ENCODE assay signal across 21 mouse cellular contexts in genomic region chr12:33005858-33006257, GRCm38 (mm10). TPM values are rescaled to one million over a fixed set of nuclear protein-coding genes. Genes with fewer than 3 reads are reported as not detected.
DNase-seq lines count a peak whose midpoint lies in the region; ATAC-seq and TF ChIP-seq lines count a peak whose summit lies in the region.
"Had no signal": no experiment of that assay in that cellular context is flagged by ENCODE, and none has a peak within 500 bp of the region (broad histone marks: within the 10 kb centered on the region; RNA-seq: fewer than 3 reads in every experiment).

No protein-coding gene starts in this region.

- no peak overlapping the region for H3K4me3 ChIP-seq in stomach, embryonic 16.5 days (replicated peaks; ENCODE audit: low read length)
- no peak overlapping the region for H3K4me3 ChIP-seq in stomach, postnatal 0 days (ENCODE audit: low read depth, low read length)

- TF ChIP-seq EP300 in stomach, postnatal 0 days (optimal IDR thresholded peaks at IDR 0.05), result no peak

- H3K9ac ChIP-seq in stomach, embryonic 16.5 days (ENCODE audit: low read length), result no peak overlapping the region
- H3K9ac ChIP-seq in stomach, postnatal 0 days (ENCODE audit: low read length), result no peak overlapping the region

- no peaks in the 10 kb centered on the region for H3K9me3 ChIP-seq in stomach, embryonic 16.5 days (replicated peaks; ENCODE audit: control insufficient read depth, low read length)
- no peaks in the 10 kb centered on the region for H3K9me3 ChIP-seq in stomach, postnatal 0 days (ENCODE audit: control insufficient read depth, low read length)
- H3K9me3 ChIP-seq: G1E had no signal

- no peak for TF ChIP-seq CTCF in stomach, postnatal 0 days (IDR thresholded peaks at IDR 0.05; ENCODE audit: low read depth)

- peak overlapping the region; percentile 75; the same call in 1 of the 2 replicates for H3K27ac ChIP-seq in stomach, embryonic 16.5 days (ENCODE audit: low read length)
- no peak overlapping the region for H3K27ac ChIP-seq in stomach, postnatal 0 days (replicated peaks)

- WGBS in stomach, embryonic 16.5 days, result 57% methylated on average over 5 of the region's 5 CpGs
- whole genome bisulfite sequencing in stomach, postnatal 0 days, result 49% methylated on average over 5 of the region's 5 CpGs

- no peak for ATAC-seq in stomach, embryonic 16.5 days (ENCODE audit: insufficient read depth, low FRiP score)
- ATAC-seq in stomach, postnatal 0 days (ENCODE audit: low FRiP score, low TSS enrichment), result no peak
- ATAC-seq: activated CD4-positive, CD25-positive, alpha-beta regulatory T cell, adult 4 months; CD4-positive, CD25-positive, alpha-beta regulatory T cell, adult 4 months; Patski had no signal

- peak; percentile 52 for DNase-seq in urinary bladder, postnatal 14 days (ENCODE audit: low spot score)
- DNase-seq in urinary bladder, postnatal 4 days (ENCODE audit: low spot score in 2 of 2), result no peak
- peak; percentile 32 for DNase-seq in stomach, postnatal 0 days (ENCODE audit: low spot score)
- no peak for DNase-seq in ovary, postnatal 36 days (ENCODE audit: low spot score)
- no peak for DNase-seq in spleen, postnatal 14 days (ENCODE audit: low spot score in 2 of 2)
- DNase-seq: adrenal gland, adult 2 months; adrenal gland, adult 8-10 months; adrenal gland, postnatal 10 days; adrenal gland, postnatal 14 days; adrenal gland, postnatal 25 days; adrenal gland, postnatal 36 days; B cell, adult 2 months; cerebellum, adult 11 months; cerebellum, adult 11-12 months; cerebellum, adult 18-20 months had no signal

- peaks cover 12% of the 10 kb centered on the region for H3K4me1 ChIP-seq in stomach, embryonic 16.5 days (ENCODE audit: control insufficient read depth, insufficient read depth, low read length)
- H3K4me1 ChIP-seq in stomach, postnatal 0 days (replicated peaks; ENCODE audit: control insufficient read depth, insufficient read depth), result peaks cover 5% of the 10 kb centered on the region; the same call in 1 of the 2 replicates

- H3K36me3 ChIP-seq in stomach, embryonic 16.5 days (ENCODE audit: control insufficient read depth, insufficient read depth, low read length), result no peaks in the 10 kb centered on the region
- no peaks in the 10 kb centered on the region for H3K36me3 ChIP-seq in stomach, postnatal 0 days (ENCODE audit: control insufficient read depth, insufficient read depth, low read length)
- H3K36me3 ChIP-seq: G1E had no signal

- no peaks in the 10 kb centered on the region for H3K27me3 ChIP-seq in stomach, embryonic 16.5 days (ENCODE audit: control insufficient read depth, insufficient read depth, low read length)
- no peaks in the 10 kb centered on the region for H3K27me3 ChIP-seq in stomach, postnatal 0 days (ENCODE audit: control insufficient read depth, insufficient read depth, low read length)
- H3K27me3 ChIP-seq: CH12.LX had no signal

- H3K4me2 ChIP-seq in stomach, embryonic 16.5 days (ENCODE audit: low read depth, low read length), result no peak overlapping the region
- H3K4me2 ChIP-seq in stomach, postnatal 0 days (replicated peaks; ENCODE audit: low read depth), result no peak overlapping the region

RNA-seq across cellular contexts. Expression of gene Sypl, which starts 52.2 kb away (rescaled TPM):
- 188 and 210 TPM in 2 replicates for polyA plus RNA-seq in stomach, embryonic 16.5 days (2015; fragmentation: Nextera tagmentation; extraction: Ambion mirVana)
- 172 and 177 TPM in 2 replicates for polyA plus RNA-seq in stomach, postnatal 0 days (2015; fragmentation: Nextera tagmentation; extraction: Ambion mirVana)

Comparison
In these comparisons a context has a peak if more than half of its experiments do, and no peak if none do; other contexts are left out.
1. DNase-seq: peak in urinary bladder, postnatal 14 days (single experiment) and stomach, postnatal 0 days (single experiment); none in urinary bladder, postnatal 4 days (0 of 2), ovary, postnatal 36 days (single experiment) and spleen, postnatal 14 days (0 of 2).